Mouse (Mus musculus) forebrain, postnatal 0 days (tissue): ENCODE results near the gene Mrpl36. TPM values are rescaled to one million over a fixed set of nuclear protein-coding genes. Genes with fewer than 3 reads are reported as not detected.

Experiments used
- ATAC-seq: fragments of 200-750 bp; cut with Nextera tagmentation; 2 replicates; pipeline ENCODE4 v1.8.0; 2017; ENCODE audit warnings: mild to moderate bottlenecking, moderate library complexity
- DNase-seq: peaks from one replicate; pipeline ENCODE4 v3.0.0-alpha.2; 2015
- H3K27ac ChIP-seq: fragments of 300-500 bp; sonication (generic); 2 replicates; pipeline ENCODE4 v1.5.1; 2014; ENCODE audit warnings: low read depth, mild to moderate bottlenecking, antibody characterized with exemption, low read length, moderate library complexity, mixed read lengths
- H3K27me3 ChIP-seq: fragments of 300-500 bp; sonication (generic); 2 replicates; pipeline ENCODE4 v1.6.1; 2014; ENCODE audit warnings: mild to moderate bottlenecking, low read length, mixed read lengths; ENCODE audit not compliant: insufficient read depth
- H3K36me3 ChIP-seq: fragments of 300-500 bp; sonication (generic); 2 replicates; pipeline ENCODE4 v1.6.1; 2014; ENCODE audit warnings: mild to moderate bottlenecking, moderate library complexity; ENCODE audit not compliant: insufficient read depth
- H3K4me1 ChIP-seq: fragments of 300-500 bp; sonication (generic); 2 replicates; pipeline ENCODE4 v1.6.1; 2014; ENCODE audit warnings: antibody characterized with exemption; ENCODE audit not compliant: insufficient read depth
- H3K4me2 ChIP-seq: fragments of 300-500 bp; sonication (generic); 2 replicates; pipeline ENCODE4 v1.6.1; 2014; ENCODE audit warnings: low read depth, mild to moderate bottlenecking, moderate library complexity
- H3K4me3 ChIP-seq: fragments of 300-500 bp; sonication (generic); 2 replicates; pipeline ENCODE4 v1.5.1; 2014; ENCODE audit warnings: low read depth, low read length, mixed read lengths
- H3K9ac ChIP-seq: fragments of 300-500 bp; sonication (generic); 2 replicates; pipeline ENCODE4 v1.6.1; 2014; ENCODE audit warnings: mild to moderate bottlenecking
- H3K9me3 ChIP-seq: fragments of 300-500 bp; sonication (generic); 2 replicates; pipeline ENCODE4 v1.6.1; 2016; ENCODE audit warnings: low read length
- CTCF ChIP-seq: sonication (generic); IDR thresholded peaks from 2 replicates; pipeline ENCODE4 v1.5.1; 2016; ENCODE audit warnings: antibody characterized with exemption, control low read depth, low read depth
- WGBS: fragments of 180-500 bp; shearing (Covaris S2); extraction: QIAGEN DNeasy Blood & Tissue Kit; methylation state at CpG from one replicate; pipeline ENCODE4 v1.1.7; 2014; 5-methylcytosine and 5-hydroxymethylcytosine counted together
- polyA plus RNA-seq: library from polyadenylated mRNA; unstranded; fragments of >200 nt; fragmentation: Nextera tagmentation; extraction: Ambion mirVana; gene quantifications from 2 replicates; pipeline ENCODE4 v1.2.1, GENCODE M21; 2015
- total RNA-seq: library from RNA; depleted of rRNA; stranded (reverse); fragments of >200 nt; gene quantifications from 2 replicates; pipeline ENCODE4 v1.2.3, GENCODE M21; 2014; rRNA removed

Mrpl36 gene
- total RNA-seq, result 48.3 and 62.6 TPM in 2 replicates
- 74.3 and 84.6 TPM in 2 replicates for polyA plus RNA-seq

- peak; percentile 94 for DNase-seq
- no peaks in the 10 kb centered on the region for H3K9me3 ChIP-seq
- peak within 1 kb of the TSS; percentile 69 for H3K4me2 ChIP-seq
- H3K9ac ChIP-seq, result peak within 1 kb of the TSS; percentile 58
- H3K27me3 ChIP-seq, result no peaks in the 10 kb centered on the region
- H3K36me3 ChIP-seq, result peaks cover 22% of the 10 kb centered on the region
- H3K4me3 ChIP-seq, result peak within 1 kb of the TSS; percentile 68
- H3K4me1 ChIP-seq, result peaks cover 14% of the 10 kb centered on the region
- peak; percentile 90 for ATAC-seq
- no peak for TF ChIP-seq CTCF
- peak within 1 kb of the TSS; percentile 57 for H3K27ac ChIP-seq
- WGBS, result 2% methylated on average over 45 of the region's 45 CpGs
Measured at GRCm38 (mm10) chr13:73327827-73328698, at the start of gene Mrpl36, which contains the start of gene Ndufs6. Gene Mrpl36 (plus strand): TSS chr13:73328513. Gene Ndufs6 (minus strand): TSS chr13:73328542.

- Histone ChIP-seq H3K4me1 (no peaks in the 10 kb centered on the region), H3K27ac (no peak overlapping the region), H3K9ac (no peak overlapping the region), H3K36me3 (no peaks in the 10 kb centered on the region), H3K27me3 (peaks cover 8% of the 10 kb centered on the region; the same call in 1 of the 2 replicates), H3K4me3 (no peak overlapping the region), H3K4me2 (no peak overlapping the region), H3K9me3 (no peaks in the 10 kb centered on the region)
- TF ChIP-seq CTCF, result no peak
- DNase-seq, result no peak
- WGBS, result 77% methylated on average over 1 of the region's 1 CpGs
- ATAC-seq, result no peak
Measured at GRCm38 (mm10) chr13:73279196-73279595, 49.1 kb upstream of the Mrpl36 start.

DNA sequence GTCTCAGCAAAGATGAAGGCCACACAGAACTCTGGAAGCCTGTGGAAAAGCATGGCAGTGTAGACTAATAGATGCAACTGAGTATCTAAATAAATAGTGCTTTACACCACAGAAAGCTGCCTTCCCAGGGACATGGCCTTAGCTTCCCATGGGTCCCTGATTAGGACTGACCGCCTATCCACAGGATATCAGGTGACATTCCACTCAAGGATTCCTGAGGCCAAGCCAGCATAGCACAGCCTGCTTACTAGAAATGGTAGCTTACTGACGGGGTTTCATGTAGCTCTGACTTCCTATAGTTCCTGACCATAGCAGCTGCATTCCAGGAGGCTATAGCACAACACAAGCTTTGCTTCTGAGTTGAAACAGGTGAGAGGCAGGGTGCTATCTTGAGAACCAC lies 45.9 kb upstream of the Mrpl36 start:
- Histone ChIP-seq H3K9me3 (no peaks in the 10 kb centered on the region), H3K9ac (no peak overlapping the region), H3K36me3 (no peaks in the 10 kb centered on the region), H3K27ac (no peak overlapping the region), H3K4me3 (no peak overlapping the region), H3K4me1 (no peaks in the 10 kb centered on the region), H3K4me2 (no peak overlapping the region), H3K27me3 (no peaks in the 10 kb centered on the region)
- WGBS, result 93% methylated on average over 2 of the region's 2 CpGs
- TF ChIP-seq CTCF, result no peak
- DNase-seq (no peak), ATAC-seq (no peak)

DNA sequence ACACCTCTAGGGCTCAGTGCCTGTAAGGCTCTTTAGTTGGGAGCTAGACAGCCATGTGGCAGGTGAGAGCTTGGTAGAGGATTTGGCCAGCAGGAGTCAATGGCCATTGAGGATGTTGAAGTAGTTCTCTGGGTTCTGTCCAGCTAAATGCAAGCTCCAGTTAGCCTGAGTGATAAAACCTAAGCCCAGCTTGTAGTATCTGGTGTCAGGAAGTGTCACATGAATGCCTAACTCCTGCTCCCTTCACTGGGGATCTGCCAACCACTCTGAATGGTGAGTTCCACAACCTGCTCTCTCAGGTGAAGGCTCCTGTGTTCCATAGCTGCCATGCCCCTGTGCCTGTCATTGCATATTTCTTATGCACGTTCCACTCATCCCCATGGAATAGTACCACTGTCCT lies 44.8 kb upstream of the Mrpl36 start:
- Histone ChIP-seq H3K4me1 (no peaks in the 10 kb centered on the region), H3K27me3 (no peaks in the 10 kb centered on the region), H3K4me3 (no peak overlapping the region), H3K9ac (no peak overlapping the region), H3K4me2 (no peak overlapping the region), H3K9me3 (no peaks in the 10 kb centered on the region), H3K27ac (no peak overlapping the region), H3K36me3 (no peaks in the 10 kb centered on the region)
- TF ChIP-seq CTCF, result no peak
- DNase-seq (no peak), ATAC-seq (no peak)
- 93% methylated on average over 1 of the region's 1 CpGs for WGBS

DNA sequence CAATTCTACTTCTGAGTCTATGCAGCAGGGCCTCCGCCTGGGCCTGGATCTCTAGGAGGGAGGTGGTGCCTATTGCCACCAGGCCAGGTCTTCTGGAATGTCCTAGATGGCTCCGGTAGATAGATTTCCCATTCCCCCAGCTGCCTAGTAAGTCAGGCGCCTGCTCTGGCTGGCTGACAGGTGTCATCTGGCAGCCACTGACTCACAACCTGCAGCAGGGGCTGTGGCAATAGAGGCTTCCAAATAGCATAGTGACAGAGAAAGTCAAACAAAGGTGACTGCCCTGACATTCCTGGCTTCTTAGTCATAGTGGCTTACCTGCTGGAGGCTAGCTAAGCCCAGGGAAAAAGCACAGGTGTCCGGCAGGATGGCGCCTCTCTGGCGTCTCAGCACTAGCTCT lies 38.1 kb upstream of the Mrpl36 start:
- Histone ChIP-seq H3K27ac (no peak overlapping the region), H3K9me3 (no peaks in the 10 kb centered on the region), H3K4me1 (no peaks in the 10 kb centered on the region), H3K9ac (no peak overlapping the region), H3K27me3 (no peaks in the 10 kb centered on the region), H3K4me2 (no peak overlapping the region), H3K4me3 (no peak overlapping the region), H3K36me3 (no peaks in the 10 kb centered on the region)
- TF ChIP-seq CTCF, result no peak
- DNase-seq, result no peak
- 85% methylated on average over 6 of the region's 6 CpGs for WGBS
- ATAC-seq, result no peak

GRCm38 (mm10) chr13:73291102-73291501 lies 37.2 kb upstream of the Mrpl36 start:
- H3K9ac ChIP-seq, result no peak overlapping the region
- 33% methylated on average over 2 of the region's 2 CpGs for WGBS
- H3K27me3 ChIP-seq, result no peaks in the 10 kb centered on the region
- no peak overlapping the region for H3K4me2 ChIP-seq
- ATAC-seq, result no peak
- H3K9me3 ChIP-seq, result no peaks in the 10 kb centered on the region
- no peak overlapping the region for H3K4me3 ChIP-seq
- no peak for TF ChIP-seq CTCF
- no peaks in the 10 kb centered on the region for H3K4me1 ChIP-seq
- no peaks in the 10 kb centered on the region for H3K36me3 ChIP-seq
- H3K27ac ChIP-seq, result no peak overlapping the region
- no peak for DNase-seq

DNA sequence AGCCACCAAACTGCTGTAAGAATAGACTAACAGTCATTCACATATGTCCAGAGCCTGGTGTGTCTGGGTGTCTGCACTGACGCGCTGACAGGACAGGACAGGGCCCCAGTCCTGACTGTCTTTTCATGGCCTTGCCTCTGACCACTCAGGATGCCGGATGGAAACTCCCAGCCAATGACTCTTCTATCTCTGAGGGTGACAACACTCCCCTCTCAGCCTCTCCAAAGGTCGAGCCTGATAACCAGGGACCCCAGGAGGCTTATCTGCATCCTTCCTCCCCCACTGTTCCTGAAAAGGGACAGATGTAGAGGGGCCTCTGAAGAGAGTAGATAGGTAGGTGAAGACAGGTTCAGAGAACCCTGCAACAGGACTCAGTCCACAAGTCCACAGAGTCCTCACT lies 29.6 kb upstream of the Mrpl36 start:
- DNase-seq (no peak), ATAC-seq (no peak)
- no peaks in the 10 kb centered on the region for H3K36me3 ChIP-seq
- no peaks in the 10 kb centered on the region for H3K9me3 ChIP-seq
- H3K27ac ChIP-seq, result no peak overlapping the region
- no peak overlapping the region for H3K4me3 ChIP-seq
- no peak overlapping the region for H3K4me2 ChIP-seq
- no peak for TF ChIP-seq CTCF
- H3K27me3 ChIP-seq, result no peaks in the 10 kb centered on the region
- no peaks in the 10 kb centered on the region for H3K4me1 ChIP-seq
- WGBS, result 70% methylated on average over 4 of the region's 4 CpGs
- no peak overlapping the region for H3K9ac ChIP-seq
